Mouse (Mus musculus) erythroblast, embryonic 14.5 days (primary cell): ENCODE data around the gene Fam117b.

ENCODE experiments used
- GATA1 ChIP-seq: IDR thresholded peaks from 2 replicates; pipeline ENCODE4 v1.6.1; 2012; ENCODE audit warnings: low read length, inconsistent platforms, mixed read lengths
- TAL1 ChIP-seq: IDR thresholded peaks from 3 replicates; pipeline ENCODE4 v1.6.1; 2012; ENCODE audit warnings: low read length, inconsistent platforms, mixed read lengths

DNA sequence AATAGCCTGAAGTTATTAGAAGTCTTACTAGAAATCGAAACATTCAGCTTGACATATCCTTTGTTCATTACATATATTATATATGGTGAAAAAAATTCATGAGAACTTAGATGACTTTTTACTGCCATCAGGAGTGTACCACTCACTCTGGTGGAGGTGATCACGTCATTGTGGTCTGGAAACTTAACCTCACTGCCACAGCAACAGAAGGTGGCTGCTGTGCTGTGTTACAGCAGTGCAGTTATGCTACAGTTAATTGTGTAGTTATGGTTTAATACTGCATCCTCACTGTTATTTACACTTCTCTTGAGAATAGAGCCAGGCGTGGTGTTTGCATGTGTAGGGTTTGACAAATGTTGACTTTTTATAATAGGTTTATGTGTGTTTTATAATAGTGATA is 4.6 kb downstream of the Fam117b start:
- TF ChIP-seq GATA1, result no peak
- no peak for TF ChIP-seq TAL1
